Mouse (Mus musculus): ENCODE data around the gene Dnajb12. TPM values are rescaled to one million over a fixed set of nuclear protein-coding genes. Genes with fewer than 3 reads are reported as not detected.

The Dnajb12 gene
- polyA plus RNA-seq, 1 experiment = 31.5 TPM

- Histone ChIP-seq H3K27ac (ENCODE audit: insufficient read depth, low read length) (no peak overlapping the region), H3K4me3 (ENCODE audit: insufficient read depth, low read length) (no peak overlapping the region), H3K4me1 (ENCODE audit: control insufficient read depth, insufficient read depth, low read length) (peaks cover 11% of the 10 kb centered on the region)
- no peak for TF ChIP-seq POLR2A (IDR thresholded peaks at IDR 0.05; ENCODE audit: low read depth, low read length)
- peak; percentile 99 for TF ChIP-seq CTCF (IDR thresholded peaks at IDR 0.05; ENCODE audit: borderline replicate concordance, insufficient read depth, low read length)
Measured at GRCm38 (mm10) chr10:59894251-59895160, 15.2 kb downstream of the Dnajb12 start.

- TF ChIP-seq CTCF (IDR thresholded peaks at IDR 0.05; ENCODE audit: borderline replicate concordance, insufficient read depth, low read length) (no peak), POLR2A (IDR thresholded peaks at IDR 0.05; ENCODE audit: low read depth, low read length) (no peak)
- Histone ChIP-seq H3K4me3 (ENCODE audit: insufficient read depth, low read length) (no peak overlapping the region), H3K4me1 (ENCODE audit: control insufficient read depth, insufficient read depth, low read length) (peaks cover 17% of the 10 kb centered on the region), H3K27ac (ENCODE audit: insufficient read depth, low read length) (no peak overlapping the region)
Measured at GRCm38 (mm10) chr10:59895460-59896186, 16.3 kb downstream of the Dnajb12 start.

- H3K27ac ChIP-seq (ENCODE audit: insufficient read depth, low read length) = no peak overlapping the region
- H3K4me3 ChIP-seq (ENCODE audit: insufficient read depth, low read length) = no peak overlapping the region
- peaks cover 17% of the 10 kb centered on the region for H3K4me1 ChIP-seq (ENCODE audit: control insufficient read depth, insufficient read depth, low read length)
- no peak for TF ChIP-seq CTCF (IDR thresholded peaks at IDR 0.05; ENCODE audit: borderline replicate concordance, insufficient read depth, low read length)
- TF ChIP-seq POLR2A (IDR thresholded peaks at IDR 0.05; ENCODE audit: low read depth, low read length) = no peak
Measured at GRCm38 (mm10) chr10:59896211-59896610, 16.9 kb downstream of the Dnajb12 start.

GRCm38 (mm10) chr10:59896911-59897331, 17.6 kb downstream of the Dnajb12 start:
- Histone ChIP-seq H3K27ac (ENCODE audit: insufficient read depth, low read length) (peak overlapping the region; percentile 86), H3K4me1 (ENCODE audit: control insufficient read depth, insufficient read depth, low read length) (peaks cover 17% of the 10 kb centered on the region), H3K4me3 (ENCODE audit: insufficient read depth, low read length) (no peak overlapping the region)
- no peak for TF ChIP-seq CTCF (IDR thresholded peaks at IDR 0.05; ENCODE audit: borderline replicate concordance, insufficient read depth, low read length)

- H3K27ac ChIP-seq (ENCODE audit: insufficient read depth, low read length) = peak overlapping the region; percentile 86
- peaks cover 17% of the 10 kb centered on the region for H3K4me1 ChIP-seq (ENCODE audit: control insufficient read depth, insufficient read depth, low read length)
- H3K4me3 ChIP-seq (ENCODE audit: insufficient read depth, low read length) = no peak overlapping the region
- TF ChIP-seq CTCF (IDR thresholded peaks at IDR 0.05; ENCODE audit: borderline replicate concordance, insufficient read depth, low read length) (no peak), POLR2A (IDR thresholded peaks at IDR 0.05; ENCODE audit: low read depth, low read length) (no peak)
Measured at GRCm38 (mm10) chr10:59897511-59897910, 18.2 kb downstream of the Dnajb12 start.

GRCm38 (mm10) chr10:59898180-59898778, 18.9 kb downstream of the Dnajb12 start:
- Histone ChIP-seq H3K27ac (ENCODE audit: insufficient read depth, low read length) (peak overlapping the region; percentile 15; the same call in 1 of the 2 replicates), H3K4me1 (ENCODE audit: control insufficient read depth, insufficient read depth, low read length) (peaks cover 17% of the 10 kb centered on the region), H3K4me3 (ENCODE audit: insufficient read depth, low read length) (no peak overlapping the region)
- TF ChIP-seq POLR2A (IDR thresholded peaks at IDR 0.05; ENCODE audit: low read depth, low read length) (no peak), CTCF (IDR thresholded peaks at IDR 0.05; ENCODE audit: borderline replicate concordance, insufficient read depth, low read length) (no peak)

GRCm38 (mm10) chr10:59898935-59899334, 19.6 kb downstream of the Dnajb12 start:
- Histone ChIP-seq H3K4me1 (ENCODE audit: control insufficient read depth, insufficient read depth, low read length) (peaks cover 17% of the 10 kb centered on the region), H3K27ac (ENCODE audit: insufficient read depth, low read length) (peak overlapping the region; percentile 90), H3K4me3 (ENCODE audit: insufficient read depth, low read length) (no peak overlapping the region)
- TF ChIP-seq POLR2A (IDR thresholded peaks at IDR 0.05; ENCODE audit: low read depth, low read length) (no peak), CTCF (IDR thresholded peaks at IDR 0.05; ENCODE audit: borderline replicate concordance, insufficient read depth, low read length) (no peak)

- no peak overlapping the region for H3K4me3 ChIP-seq (ENCODE audit: insufficient read depth, low read length)
- peaks cover 17% of the 10 kb centered on the region for H3K4me1 ChIP-seq (ENCODE audit: control insufficient read depth, insufficient read depth, low read length)
- H3K27ac ChIP-seq (ENCODE audit: insufficient read depth, low read length) = peak overlapping the region; percentile 91
- no peak for TF ChIP-seq CTCF (IDR thresholded peaks at IDR 0.05; ENCODE audit: borderline replicate concordance, insufficient read depth, low read length)
- peak; percentile 78 for TF ChIP-seq POLR2A (IDR thresholded peaks at IDR 0.05; ENCODE audit: low read depth, low read length)
Measured at GRCm38 (mm10) chr10:59899341-59900173, 20.2 kb downstream of the Dnajb12 start.

- H3K4me3 ChIP-seq (ENCODE audit: insufficient read depth, low read length) = no peak overlapping the region
- H3K27ac ChIP-seq (ENCODE audit: insufficient read depth, low read length) = peak overlapping the region; percentile 91
- TF ChIP-seq CTCF (IDR thresholded peaks at IDR 0.05; ENCODE audit: borderline replicate concordance, insufficient read depth, low read length) (no peak), POLR2A (IDR thresholded peaks at IDR 0.05; ENCODE audit: low read depth, low read length) (no peak)
- H3K4me1 ChIP-seq (ENCODE audit: control insufficient read depth, insufficient read depth, low read length) = peaks cover 17% of the 10 kb centered on the region
Measured at GRCm38 (mm10) chr10:59900174-59900435, 20.7 kb downstream of the Dnajb12 start.
